9 mouse cellular contexts compared by ENCODE assay signal in the genomic region with DNA sequence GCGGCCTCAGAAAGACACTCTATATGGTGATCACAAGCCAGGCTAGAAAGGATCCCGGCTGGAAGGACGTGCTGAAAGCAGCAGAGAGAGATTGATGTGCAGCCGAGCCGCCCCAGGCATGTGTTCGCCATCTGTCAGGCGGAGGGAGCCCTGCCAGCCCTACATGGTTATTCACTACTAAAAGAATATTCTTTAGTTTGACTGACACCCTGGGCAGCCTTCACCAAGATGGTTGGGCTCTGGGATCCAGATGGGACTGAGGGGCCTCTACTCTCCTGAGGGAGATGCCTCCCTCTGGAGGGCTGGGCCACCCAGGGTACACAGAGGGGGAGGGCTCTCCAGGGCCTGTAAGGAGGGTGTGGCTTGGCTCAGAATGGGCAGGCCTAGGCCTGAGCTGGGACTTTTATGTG.
A peak's percentile ranks its signal among the peaks of the same experiment; 100 is the strongest.
DNase-seq lines count a peak whose midpoint lies in the region; ATAC-seq and TF ChIP-seq lines count a peak whose summit lies in the region.
"Had no signal": no experiment of that assay in that cellular context is flagged by ENCODE, and none has a peak within 500 bp of the region (broad histone marks: within the 10 kb centered on the region; RNA-seq: fewer than 3 reads in every experiment).

No protein-coding gene starts in this region.

- ATAC-seq in kidney, embryonic 14.5 days (ENCODE audit: low FRiP score, low TSS enrichment), result peak; percentile 95
- ATAC-seq in heart, embryonic 13.5 days (ENCODE audit: extremely low read depth, insufficient number of reproducible peaks, low FRiP score, low TSS enrichment), result peak; percentile 75

- no peak overlapping the region for H3K4me2 ChIP-seq in kidney, embryonic 14.5 days (replicated peaks; ENCODE audit: low read depth, low read length)
- H3K4me2 ChIP-seq in heart, embryonic 13.5 days, result peak overlapping the region; percentile 32; the same call in 1 of the 2 replicates

- TF ChIP-seq POLR2A in kidney, adult 2 months (IDR thresholded peaks at IDR 0.05; ENCODE audit: low read depth, low read length), result no peak

- no peak overlapping the region for H3K4me3 ChIP-seq in kidney, embryonic 14.5 days (ENCODE audit: low read length)
- H3K4me3 ChIP-seq in kidney, adult 2 months (ENCODE audit: insufficient read depth, low read depth, low read length), result no peak overlapping the region
- no peak overlapping the region for H3K4me3 ChIP-seq in embryonic facial prominence, embryonic 10.5 days
- no peak overlapping the region for H3K4me3 ChIP-seq in heart, embryonic 13.5 days

- H3K9ac ChIP-seq in kidney, embryonic 14.5 days (ENCODE audit: low read depth, low read length), result no peak overlapping the region
- no peak overlapping the region for H3K9ac ChIP-seq in heart, embryonic 13.5 days

- no peaks in the 10 kb centered on the region for H3K9me3 ChIP-seq in kidney, embryonic 14.5 days (ENCODE audit: control insufficient read depth, low read length)
- H3K9me3 ChIP-seq in embryonic facial prominence, embryonic 10.5 days, result no peaks in the 10 kb centered on the region
- no peaks in the 10 kb centered on the region for H3K9me3 ChIP-seq in heart, embryonic 13.5 days

- H3K27ac ChIP-seq in kidney, embryonic 14.5 days (ENCODE audit: low read depth, low read length), result no peak overlapping the region
- H3K27ac ChIP-seq in kidney, adult 2 months (ENCODE audit: insufficient read depth, low read depth, low read length), result no peak overlapping the region
- peak overlapping the region; percentile 68 for H3K27ac ChIP-seq in embryonic facial prominence, embryonic 10.5 days (replicated peaks)
- no peak overlapping the region for H3K27ac ChIP-seq in heart, embryonic 13.5 days (replicated peaks)

- DNase-seq in kidney, adult 2 months, result no peak
- peak; percentile 71 for DNase-seq in embryonic facial prominence, embryonic 10.5 days (ENCODE audit: low spot score)
- peak; percentile 68 to 77 for DNase-seq in layer of hippocampus, postnatal 10 days (ENCODE audit: low spot score in 2 of 2)
- DNase-seq in mesoderm, embryonic 11.5 days (ENCODE audit: low read depth, low spot score), result peak; percentile 90
- peak; percentile 54 for DNase-seq in telencephalon, adult 2 months (ENCODE audit: low read depth, low spot score)
- DNase-seq in thymus, postnatal 14 days, result no peak

- no peak for TF ChIP-seq CTCF in kidney, adult 2 months (conservative IDR thresholded peaks at IDR 0.05; ENCODE audit: insufficient read depth, insufficient read length, low read depth, low read length)

- no peaks in the 10 kb centered on the region for H3K36me3 ChIP-seq in kidney, embryonic 14.5 days (ENCODE audit: control insufficient read depth, insufficient read depth, low read length)
- H3K36me3 ChIP-seq in kidney, adult 2 months (ENCODE audit: control insufficient read depth, insufficient read depth, low read length), result no peaks in the 10 kb centered on the region
- H3K36me3 ChIP-seq in embryonic facial prominence, embryonic 10.5 days (replicated peaks), result no peaks in the 10 kb centered on the region
- no peaks in the 10 kb centered on the region for H3K36me3 ChIP-seq in heart, embryonic 13.5 days

- H3K27me3 ChIP-seq in kidney, embryonic 14.5 days (ENCODE audit: control insufficient read depth, insufficient read depth, low read length), result no peaks in the 10 kb centered on the region
- H3K27me3 ChIP-seq in kidney, adult 2 months (replicated peaks; ENCODE audit: control insufficient read depth, insufficient read depth, low read length), result no peaks in the 10 kb centered on the region; the same call in 1 of the 2 replicates
- no peaks in the 10 kb centered on the region for H3K27me3 ChIP-seq in embryonic facial prominence, embryonic 10.5 days (replicated peaks; ENCODE audit: low read depth, poor library complexity, severe bottlenecking)
- H3K27me3 ChIP-seq in heart, embryonic 13.5 days (replicated peaks), result no peaks in the 10 kb centered on the region
- H3K27me3 ChIP-seq: CH12.LX had no signal

- H3K4me1 ChIP-seq in kidney, embryonic 14.5 days (ENCODE audit: control insufficient read depth, insufficient read depth, low read length), result peaks cover 23% of the 10 kb centered on the region; the same call in 1 of the 2 replicates
- H3K4me1 ChIP-seq in kidney, adult 2 months (ENCODE audit: control insufficient read depth, insufficient read depth, low read length), result no peaks in the 10 kb centered on the region
- H3K4me1 ChIP-seq in embryonic facial prominence, embryonic 10.5 days, result peaks cover 35% of the 10 kb centered on the region
- peaks cover 17% of the 10 kb centered on the region for H3K4me1 ChIP-seq in heart, embryonic 13.5 days

- WGBS in kidney, embryonic 14.5 days, result 24% methylated on average over 7 of the region's 7 CpGs
- 68% methylated on average over 7 of the region's 7 CpGs for WGBS in kidney, adult 2 months
- WGBS in embryonic facial prominence, embryonic 10.5 days, result 28% methylated on average over 7 of the region's 7 CpGs
- WGBS in heart, embryonic 13.5 days, result 15% methylated on average over 7 of the region's 7 CpGs

Comparison
In these comparisons a context has a peak if more than half of its experiments do, and no peak if none do; other contexts are left out.
1. DNase-seq: peak in embryonic facial prominence, embryonic 10.5 days (single experiment), layer of hippocampus, postnatal 10 days (2 of 2), mesoderm, embryonic 11.5 days (single experiment) and telencephalon, adult 2 months (single experiment); none in kidney, adult 2 months (single experiment) and thymus, postnatal 14 days (single experiment).